Mouse (Mus musculus): Measurements from ENCODE around the gene Hs6st1. TPM values are rescaled to one million over a fixed set of nuclear protein-coding genes. Genes with fewer than 3 reads are reported as not detected.
A peak's percentile ranks its signal among the peaks of the same experiment; 100 is the strongest.

The Hs6st1 gene
- total and polyA plus RNA-seq, 3 experiments = 9.1 to 18.1 (median 17.7) TPM

GRCm38 (mm10) chr1:36054182-36054966 lies 13.8 kb upstream of the Hs6st1 start:
- Histone ChIP-seq H3K27ac (ENCODE audit: insufficient read depth, low read depth) (no peak overlapping the region), H3K4me2 (ENCODE audit: insufficient read depth, low read depth, poor library complexity, severe bottlenecking) (no peak overlapping the region), H3K27me3 (replicated peaks) (no peaks in the 10 kb centered on the region), H3K9ac (ENCODE audit: insufficient read depth, low read depth) (no peak overlapping the region), H3K9me3 (replicated peaks; ENCODE audit: low read length) (no peaks in the 10 kb centered on the region), H3K36me3 (replicated peaks in 1 of 2; ENCODE audit: control insufficient read depth in 1 of 2, insufficient read depth in 1 of 2, low read length in 1 of 2) (no peaks in the 10 kb centered on the region), H3K4me3 (replicated peaks in 1 of 3; ENCODE audit: low read depth in 2 of 3, low read length in 2 of 3, poor library complexity in 1 of 3) (no peak overlapping the region), H3K4me1 (ENCODE audit: control insufficient read depth in 1 of 2, insufficient read depth in 2 of 2) (peaks cover 14 to 33% of the 10 kb centered on the region in 2 experiments), H3K79me2 (replicated peaks; ENCODE audit: control insufficient read depth, extremely low read depth, insufficient read depth, poor library complexity, severe bottlenecking) (no peaks in the 10 kb centered on the region)
- no peak for TF ChIP-seq USF1 (IDR thresholded peaks at IDR 0.05; ENCODE audit: low read depth, low read length)
- TF ChIP-seq MEF2A (IDR thresholded peaks at IDR 0.05; ENCODE audit: borderline replicate concordance, low read depth, low read length) = no peak
- no peak for TF ChIP-seq SMC3 (IDR thresholded peaks at IDR 0.05; ENCODE audit: low read depth, low read length)
- TF ChIP-seq MAX (IDR thresholded peaks at IDR 0.05; ENCODE audit: low read length) = no peak
- no peak for TF ChIP-seq ZKSCAN1 (IDR thresholded peaks at IDR 0.05; ENCODE audit: borderline replicate concordance, low read depth, low read length)
- no peak for TF ChIP-seq ZMIZ1 (IDR thresholded peaks at IDR 0.05; ENCODE audit: low read depth, low read length)
- TF ChIP-seq E2F4 (IDR thresholded peaks at IDR 0.05; ENCODE audit: insufficient replicate concordance, low read depth, low read length) = no peak
- TF ChIP-seq JUND (conservative IDR thresholded peaks at IDR 0.05; ENCODE audit: low read depth, low read length) = no peak
- TF ChIP-seq TBP (conservative IDR thresholded peaks at IDR 0.05; ENCODE audit: low read depth, low read length) = no peak
- no peak for TF ChIP-seq MAFK (IDR thresholded peaks at IDR 0.05; ENCODE audit: insufficient replicate concordance, low read length)
- no peak for TF ChIP-seq NELFE (IDR thresholded peaks at IDR 0.05; ENCODE audit: low read depth, low read length)
- TF ChIP-seq MXI1 (IDR thresholded peaks at IDR 0.05; ENCODE audit: low read depth, low read length) = no peak
- TF ChIP-seq POLR2AphosphoS2 (IDR thresholded peaks at IDR 0.05; ENCODE audit: low read depth, low read length) = no peak
- no peak for TF ChIP-seq ZNF384 (IDR thresholded peaks at IDR 0.05; ENCODE audit: low read depth, low read length)
- no peak for TF ChIP-seq HCFC1 (IDR thresholded peaks at IDR 0.05; ENCODE audit: low read depth, low read length)
- DNase-seq (ENCODE audit: extremely low read depth) = no peak
- dilution Hi-C loops (cut with MboI; ENCODE audit: extremely low pct_ligation_motif_present, extremely low pct_unique_long_range_greater_than_20kb, low sequenced_read_pairs) = no loop called here
- in situ Hi-C loops (cut with MboI; ENCODE audit: low pct_ligation_motif_present, low pct_unique_long_range_greater_than_20kb, low sequenced_read_pairs) = no loop called here

GRCm38 (mm10) chr1:36054967-36055357 lies 13.2 kb upstream of the Hs6st1 start:
- H3K4me2 ChIP-seq (ENCODE audit: insufficient read depth, low read depth, poor library complexity, severe bottlenecking) = no peak overlapping the region
- H3K27me3 ChIP-seq (replicated peaks) = no peaks in the 10 kb centered on the region
- no peak for DNase-seq (ENCODE audit: extremely low read depth)
- in situ Hi-C loops (cut with MboI; ENCODE audit: low pct_ligation_motif_present, low pct_unique_long_range_greater_than_20kb, low sequenced_read_pairs) (no loop called here), dilution Hi-C loops (cut with MboI; ENCODE audit: extremely low pct_ligation_motif_present, extremely low pct_unique_long_range_greater_than_20kb, low sequenced_read_pairs) (no loop called here)
- H3K4me1 ChIP-seq (ENCODE audit: control insufficient read depth in 1 of 2, insufficient read depth in 2 of 2) = peaks cover 14 to 35% of the 10 kb centered on the region in 2 experiments
- TF ChIP-seq BHLHE40 (IDR thresholded peaks at IDR 0.05; ENCODE audit: low read depth, low read length) = peak; percentile 75
- TF ChIP-seq KAT2A (IDR thresholded peaks at IDR 0.05; ENCODE audit: insufficient replicate concordance, low read length) = no peak
- H3K4me3 ChIP-seq (replicated peaks in 1 of 3; ENCODE audit: low read depth in 2 of 3, low read length in 2 of 3, poor library complexity in 1 of 3) = no peak overlapping the region
- H3K27ac ChIP-seq (ENCODE audit: insufficient read depth, low read depth) = no peak overlapping the region
- no peak overlapping the region for H3K9ac ChIP-seq (ENCODE audit: insufficient read depth, low read depth)
- H3K36me3 ChIP-seq (replicated peaks in 1 of 2; ENCODE audit: control insufficient read depth in 1 of 2, insufficient read depth in 1 of 2, low read length in 1 of 2) = no peaks in the 10 kb centered on the region
- H3K79me2 ChIP-seq (replicated peaks; ENCODE audit: control insufficient read depth, extremely low read depth, insufficient read depth, poor library complexity, severe bottlenecking) = no peaks in the 10 kb centered on the region
- no peaks in the 10 kb centered on the region for H3K9me3 ChIP-seq (replicated peaks; ENCODE audit: low read length)

Data from CH12.LX (cell line).